Mouse (Mus musculus): Measurements from ENCODE around the gene Ism1.

Gene Ism1

DNA sequence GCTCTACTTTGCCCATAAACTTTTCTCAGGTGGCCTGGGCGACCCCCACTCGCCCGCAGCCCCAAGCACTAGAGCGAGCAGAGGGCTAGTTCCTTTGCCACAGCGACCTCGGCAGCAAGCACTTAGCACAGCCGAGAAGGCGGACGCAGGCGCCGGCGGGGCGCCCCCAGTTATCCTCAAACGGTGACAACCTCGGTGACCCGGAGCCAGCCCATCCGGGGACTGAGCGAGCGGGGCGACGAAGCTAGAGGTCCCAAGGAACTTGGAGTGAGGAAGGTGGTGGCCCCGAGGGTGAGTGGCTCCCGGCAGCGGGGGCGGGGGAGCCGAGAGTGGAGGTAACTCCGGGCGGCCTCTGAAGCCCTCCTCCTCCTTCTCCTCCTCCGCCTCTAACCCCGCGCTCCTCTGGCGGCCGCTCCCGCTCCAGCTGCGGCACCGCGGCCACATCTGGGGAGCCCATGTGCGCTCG lies at the start of gene Ism1:
Ism1 (plus strand) TSS at position 370 of the 466 bp plus-strand sequence.
- peak; percentile 80 for DNase-seq (ENCODE audit: low read depth, low spot score)

DNA sequence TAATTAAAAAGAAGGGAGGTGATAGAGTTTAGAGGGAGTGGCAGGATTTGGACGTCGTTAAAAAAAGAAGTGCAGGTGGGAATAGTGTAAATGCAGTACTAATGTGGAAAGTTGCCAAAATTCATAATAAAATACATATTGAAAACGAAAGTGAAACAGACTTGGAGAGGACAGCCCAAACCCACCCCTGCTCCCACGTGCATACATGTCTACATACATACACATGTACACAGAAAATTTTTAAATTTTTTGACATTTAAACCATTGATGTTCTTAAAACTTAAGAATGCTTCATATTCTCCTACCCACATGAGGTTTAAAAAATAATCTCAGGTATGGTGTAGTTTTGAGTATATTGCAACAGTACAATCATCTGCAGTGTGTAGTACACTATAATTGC lies 49.2 kb upstream of the Ism1 start:
- no peak for DNase-seq (ENCODE audit: low read depth, low spot score)

DNA sequence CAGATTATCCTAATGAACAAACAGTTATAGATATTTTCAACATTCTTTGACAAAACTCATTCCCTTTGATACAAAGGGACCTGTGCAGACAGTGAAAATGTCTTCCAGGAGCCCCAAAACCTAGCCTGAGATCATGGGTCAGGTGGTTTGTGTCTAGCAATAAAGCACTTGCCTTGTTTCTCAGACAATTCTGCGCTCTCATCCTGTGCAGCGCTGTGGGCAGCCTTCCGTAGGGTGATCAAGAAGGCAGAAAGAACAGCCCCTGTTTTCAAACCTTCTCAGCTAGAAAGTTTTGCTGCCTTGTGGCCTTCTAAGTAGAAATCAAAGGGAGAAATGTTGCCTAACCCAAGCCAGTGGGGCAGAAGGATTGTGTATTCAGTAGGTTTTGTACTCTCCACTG lies 48.3 kb upstream of the Ism1 start:
- no peak for DNase-seq (ENCODE audit: low read depth, low spot score)

DNA sequence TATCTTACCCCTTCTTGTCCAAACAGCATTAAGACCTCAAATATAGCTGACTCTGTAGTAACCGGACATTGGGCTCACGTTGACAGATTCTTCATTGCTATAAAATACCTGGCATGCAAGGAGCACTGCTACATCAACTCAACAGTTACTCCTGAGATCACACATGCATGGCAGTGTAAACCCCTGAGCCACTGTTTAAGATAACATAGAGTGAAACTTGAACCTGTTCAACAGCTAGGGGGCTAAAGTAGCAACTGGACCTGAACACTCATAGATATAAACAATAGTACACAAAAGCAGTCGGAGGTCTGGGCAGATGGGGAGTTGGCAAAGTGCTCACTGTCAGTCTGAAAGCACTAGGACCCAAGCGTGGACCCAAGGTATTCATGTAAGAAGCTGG lies 43.5 kb upstream of the Ism1 start:
- no peak for DNase-seq (ENCODE audit: low read depth, low spot score)

DNA sequence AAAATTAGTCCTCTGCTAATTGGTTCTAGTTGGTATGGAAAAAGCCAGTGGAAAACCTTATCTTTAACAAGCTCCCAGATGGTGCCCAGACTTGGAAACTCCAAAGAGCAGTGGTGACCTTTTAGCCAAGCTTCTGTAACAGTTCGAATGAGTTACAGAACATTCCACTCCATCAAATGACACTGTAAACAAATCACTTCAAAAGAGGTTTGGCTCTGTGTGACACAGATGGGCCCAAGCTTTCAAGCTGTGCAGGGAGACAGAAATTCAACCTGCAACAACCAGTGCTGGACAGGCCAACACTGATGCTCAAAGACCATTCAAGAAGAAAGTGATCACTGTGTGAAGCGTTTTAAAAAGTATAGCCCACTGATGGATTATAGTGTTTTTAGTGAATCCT lies 40.1 kb upstream of the Ism1 start:
- DNase-seq (ENCODE audit: low read depth, low spot score), result no peak

DNA sequence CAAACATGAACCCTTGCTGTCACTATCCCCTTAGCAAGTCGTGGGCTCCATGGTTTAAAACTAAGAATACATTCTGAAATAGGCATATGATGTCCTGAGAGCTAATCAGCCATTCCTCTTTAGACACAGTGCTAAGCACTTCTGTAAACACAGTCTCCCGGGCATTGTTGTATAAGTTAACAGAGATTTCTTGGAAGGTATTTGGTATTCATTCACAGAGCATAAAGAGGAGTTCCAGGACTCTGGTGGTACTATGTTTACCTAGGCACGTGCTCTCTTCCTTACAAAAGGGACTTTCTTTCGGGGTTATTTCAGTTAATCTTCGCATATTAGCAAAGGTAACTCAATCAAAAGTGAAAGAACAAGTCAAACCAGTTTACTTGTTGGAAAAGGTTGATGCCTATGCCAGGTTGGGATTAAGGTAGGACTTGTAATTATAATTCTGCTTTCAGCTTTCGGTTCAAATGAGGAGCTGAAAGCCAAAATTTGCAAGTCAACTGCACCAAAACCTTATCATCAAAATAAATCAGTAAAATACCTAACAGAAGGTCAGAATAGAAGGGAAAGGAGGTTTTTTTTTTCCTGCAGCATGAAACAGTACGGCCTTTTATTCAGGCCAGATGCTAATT lies 36.1 kb upstream of the Ism1 start:
- no peak for DNase-seq (ENCODE audit: low read depth, low spot score)

DNA sequence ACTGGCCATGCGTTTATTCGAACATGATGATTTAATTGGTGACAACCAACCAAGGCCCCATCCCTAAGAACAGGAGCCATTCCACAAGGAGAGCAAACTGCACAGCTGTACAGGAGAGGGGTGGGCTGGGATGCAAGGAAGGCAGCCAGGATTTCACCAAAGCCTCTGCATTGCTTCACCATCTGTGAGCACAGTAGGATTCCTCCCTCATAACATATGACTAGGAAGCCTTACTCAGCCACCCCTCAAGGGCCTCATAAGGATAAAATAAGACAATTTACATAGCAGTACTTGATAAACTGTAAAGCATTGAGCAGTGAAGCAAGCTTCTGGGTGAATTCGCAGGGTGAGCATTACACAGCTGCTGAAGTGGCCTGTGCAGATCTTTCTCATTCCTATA lies 28.5 kb upstream of the Ism1 start:
- no peak for DNase-seq (ENCODE audit: low read depth, low spot score)

DNA sequence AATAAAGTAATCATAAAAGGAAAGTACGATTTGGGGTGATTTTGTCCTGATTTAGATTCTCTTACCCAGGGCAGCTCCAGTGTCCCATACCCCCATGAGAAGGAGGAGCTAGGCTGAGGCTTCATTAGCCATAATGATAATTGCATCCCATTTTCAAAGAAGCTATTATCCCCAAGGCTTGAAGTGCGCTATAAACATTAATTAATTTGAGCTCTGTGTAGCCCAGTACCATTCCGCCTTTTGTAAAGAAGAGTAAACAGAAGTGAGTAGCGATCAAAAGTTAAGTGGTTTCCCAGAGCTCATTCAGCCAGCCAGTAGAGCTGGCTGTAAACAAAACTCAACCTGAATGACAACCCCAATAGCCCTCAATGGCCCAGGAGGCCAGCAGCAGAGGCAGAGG lies 21.2 kb upstream of the Ism1 start:
- DNase-seq (ENCODE audit: low read depth, low spot score), result no peak

DNA sequence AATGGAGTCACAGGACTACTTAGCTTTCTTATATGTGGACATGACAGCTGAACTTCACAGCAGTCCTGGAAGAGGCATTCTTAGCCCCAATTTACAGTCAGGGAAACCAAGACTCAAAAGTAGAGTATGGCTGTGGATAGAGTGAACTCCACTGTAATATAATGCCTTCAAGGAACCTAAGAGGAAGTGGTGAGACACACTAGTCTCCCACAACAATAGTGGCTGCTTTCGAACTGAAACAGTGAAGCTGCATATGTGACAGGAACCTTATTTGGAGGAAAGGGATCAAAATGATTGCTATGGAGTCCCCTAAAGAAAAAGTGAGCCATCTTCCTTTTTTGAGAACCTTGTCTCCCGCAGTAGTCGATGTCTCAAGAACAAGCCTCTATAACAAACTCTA lies 6.1 kb upstream of the Ism1 start:
- DNase-seq (ENCODE audit: low read depth, low spot score), result no peak

DNA sequence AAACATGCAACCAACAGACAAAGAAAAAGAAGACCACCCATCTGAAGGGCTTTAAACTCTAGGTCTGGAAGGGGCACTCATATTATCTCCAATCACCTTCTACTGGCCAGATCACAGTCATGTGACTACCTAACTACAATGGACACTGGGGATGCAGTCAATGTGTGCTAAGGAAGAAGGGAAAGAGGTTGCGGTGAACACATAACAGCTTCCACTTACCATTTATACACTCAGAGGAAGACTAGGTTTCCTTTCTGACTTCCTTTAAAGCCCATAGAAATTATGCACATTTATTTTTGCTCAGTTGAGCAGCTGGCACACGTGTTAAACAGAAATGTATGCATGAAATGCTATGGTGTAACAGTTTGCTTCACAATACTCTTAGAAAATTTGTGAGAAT lies 5.6 kb upstream of the Ism1 start:
- DNase-seq (ENCODE audit: low read depth, low spot score), result no peak

DNA sequence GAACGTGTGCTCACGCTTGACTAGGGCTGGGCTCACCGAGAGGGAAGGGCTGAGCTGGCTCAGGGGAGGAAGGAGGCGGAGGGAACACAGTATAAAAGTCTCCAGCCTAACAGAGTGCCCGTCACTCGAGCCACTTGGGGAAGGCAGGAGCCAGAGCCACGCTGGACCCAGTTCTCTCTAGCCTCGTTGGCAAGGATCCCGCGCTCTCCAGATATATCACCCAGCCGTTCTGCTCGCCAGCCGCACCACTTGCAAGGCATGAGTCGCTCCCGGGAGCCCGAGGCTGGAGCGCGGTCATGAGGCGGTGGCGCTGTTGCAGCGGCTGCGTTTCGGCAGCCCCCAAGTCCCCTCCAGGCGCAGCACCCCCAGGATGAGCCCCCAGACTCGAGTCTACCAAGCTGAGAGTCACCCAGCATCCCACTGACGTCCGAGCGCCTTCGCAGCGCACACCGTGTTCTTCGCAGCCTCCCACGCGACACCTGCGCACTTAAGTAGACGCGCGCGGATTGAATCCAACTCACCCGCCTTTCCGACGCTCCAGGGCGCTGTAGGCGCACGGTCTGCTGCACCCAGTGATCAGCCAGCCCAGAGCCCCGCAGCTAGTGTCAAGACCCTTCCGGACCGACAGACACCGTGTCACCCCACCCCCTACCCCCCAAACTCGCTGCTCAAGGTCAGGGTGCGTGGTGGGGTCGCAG lies 764 bp upstream of the Ism1 start:
- DNase-seq (ENCODE audit: low read depth, low spot score), result peak; percentile 80

DNA sequence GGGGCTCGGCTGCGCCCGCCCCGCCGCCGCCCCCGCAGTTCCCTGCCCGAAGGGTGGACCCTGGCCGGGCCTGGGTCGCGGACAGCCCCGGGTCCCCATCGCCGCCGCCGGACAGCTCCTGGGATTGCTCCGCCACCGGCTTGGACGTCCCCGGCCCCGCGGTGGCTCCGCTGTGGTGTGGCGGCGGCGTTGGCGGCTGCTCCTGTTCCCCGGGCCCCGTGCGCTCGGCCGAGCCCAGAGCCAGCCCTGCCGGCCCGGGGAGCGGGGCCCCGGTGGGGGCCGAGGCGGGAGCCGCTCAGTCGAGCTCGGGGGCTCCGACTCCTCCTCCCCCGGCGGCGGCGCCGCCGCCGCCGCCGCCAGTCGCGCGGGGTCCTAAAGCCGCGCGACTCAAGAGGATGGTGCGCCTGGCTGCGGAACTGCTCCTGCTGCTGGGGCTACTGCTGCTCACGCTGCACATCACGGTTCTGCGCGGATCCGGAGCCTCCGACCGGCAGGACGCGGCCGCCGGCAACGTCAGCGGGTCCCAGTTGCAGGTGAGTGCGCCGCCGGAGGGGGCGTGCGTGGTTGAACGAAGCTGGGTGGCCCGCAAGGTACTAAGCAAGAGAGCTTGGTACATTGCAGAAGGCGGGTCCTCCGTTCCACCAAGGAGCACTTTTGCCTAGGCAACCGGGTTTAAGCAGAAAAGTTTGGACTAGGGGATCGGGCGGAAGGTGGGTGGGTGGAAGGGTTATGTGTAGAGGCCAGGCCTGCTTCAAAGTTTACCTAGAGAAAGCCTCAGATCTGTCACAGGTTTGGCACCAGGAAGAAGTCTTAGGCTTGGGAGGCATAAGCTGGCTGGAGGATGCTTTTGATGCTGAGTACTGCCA lies 530 bp downstream of the Ism1 start:
- peak; percentile 91 for DNase-seq (ENCODE audit: low read depth, low spot score)

DNA sequence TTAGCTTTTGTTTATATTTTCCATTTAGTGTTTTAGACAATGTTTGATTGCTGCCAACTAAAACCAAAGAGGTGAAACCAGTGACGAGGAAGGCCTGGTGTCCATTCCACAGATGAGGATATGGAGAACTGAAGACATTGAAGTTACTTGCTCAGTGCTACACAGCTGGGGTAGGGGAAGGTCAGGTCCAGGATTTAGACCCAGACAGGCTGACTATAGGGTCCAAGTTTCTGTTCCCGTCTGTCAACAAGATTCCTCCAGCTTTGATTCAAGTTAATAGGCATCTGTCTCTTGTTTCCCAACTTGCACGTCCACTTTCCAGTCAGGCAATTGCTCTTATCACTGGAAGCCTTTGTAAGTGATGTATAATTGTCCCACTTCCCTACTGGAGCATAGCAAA lies 4.6 kb downstream of the Ism1 start:
- DNase-seq (ENCODE audit: low read depth, low spot score), result no peak

DNA sequence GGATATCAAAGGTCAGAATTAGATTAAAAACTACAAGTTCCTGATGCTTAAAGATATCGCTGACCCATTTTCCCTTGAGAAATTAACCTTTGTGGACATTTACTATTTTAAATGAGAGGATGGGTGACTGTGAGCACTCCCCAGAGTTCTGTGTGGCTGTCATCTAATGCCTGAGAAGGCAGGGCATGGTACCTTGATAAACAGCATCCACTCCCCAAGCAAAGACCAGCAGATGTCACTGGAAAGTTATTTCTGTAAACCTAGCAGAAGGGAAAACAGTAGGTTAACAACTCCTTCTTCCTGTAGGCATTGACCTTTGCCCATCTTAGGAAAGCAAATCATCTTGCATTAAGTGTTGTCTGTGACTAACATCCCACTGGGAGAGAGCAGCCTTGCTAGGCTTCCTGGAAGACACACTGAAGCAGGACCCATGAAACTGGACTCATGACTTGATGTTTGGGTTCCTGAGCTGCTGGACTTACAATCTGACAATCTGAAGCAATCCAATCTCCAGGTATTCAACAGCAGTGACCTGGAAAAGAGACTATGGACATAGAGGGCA lies 11.5 kb downstream of the Ism1 start:
- no peak for DNase-seq (ENCODE audit: low read depth, low spot score)

DNA sequence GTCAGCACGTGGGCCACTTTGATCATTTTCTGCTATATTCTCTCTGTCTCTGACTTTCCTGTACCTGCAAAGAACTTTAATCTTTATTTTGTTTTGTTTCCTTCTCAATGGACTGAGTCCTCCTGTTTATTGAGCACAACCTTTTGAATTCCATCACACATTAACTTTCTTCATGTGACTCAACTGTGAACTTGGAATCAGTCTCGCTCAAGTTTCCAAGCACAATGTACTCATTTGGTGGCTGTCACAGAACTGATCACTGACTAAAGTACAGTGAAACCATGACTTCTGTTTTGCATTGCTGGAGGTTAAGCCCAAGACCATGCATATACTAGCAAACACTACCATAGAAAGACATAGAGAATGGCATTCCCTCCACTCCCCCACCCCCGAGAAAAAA lies 15.5 kb downstream of the Ism1 start:
- no peak for DNase-seq (ENCODE audit: low read depth, low spot score)

DNA sequence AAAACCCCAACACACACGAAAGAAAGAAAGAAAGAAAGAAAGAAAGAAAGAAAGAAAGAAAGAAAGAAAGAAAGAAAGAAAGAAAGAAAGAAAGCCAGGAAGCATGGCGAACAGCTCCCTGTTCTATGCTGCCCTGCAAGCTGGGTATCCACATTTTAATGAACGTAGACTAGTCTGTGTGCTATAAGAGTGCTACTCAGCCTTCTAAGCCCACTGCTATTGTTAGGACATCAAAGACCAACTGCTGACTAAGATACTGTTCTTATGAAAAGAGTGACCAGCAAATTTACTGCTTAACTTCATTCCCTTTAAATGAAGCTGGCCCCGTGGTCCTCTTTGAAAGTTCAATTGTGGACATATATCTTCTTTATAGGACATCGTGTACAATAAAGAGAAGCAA lies 16.7 kb downstream of the Ism1 start:
- DNase-seq (ENCODE audit: low read depth, low spot score), result no peak

DNA sequence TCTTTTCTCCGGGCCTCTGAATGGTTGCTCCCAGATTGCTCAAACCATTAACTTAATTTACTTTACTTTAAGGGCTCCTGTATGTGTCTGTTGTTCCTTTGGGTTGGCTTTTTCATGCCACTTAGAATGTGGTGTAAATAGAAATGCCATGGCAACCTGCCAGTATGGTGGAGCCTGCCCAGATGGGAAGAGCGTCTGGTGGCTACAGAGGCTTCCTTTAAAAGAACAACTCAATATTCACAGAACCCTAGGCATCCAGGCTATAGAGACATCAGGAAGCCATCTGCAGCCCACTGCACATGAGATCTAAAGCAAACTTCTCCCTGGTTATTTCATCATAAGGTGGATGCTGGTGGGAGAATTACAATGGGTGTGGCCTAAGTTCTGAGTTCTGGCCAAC lies 18.6 kb downstream of the Ism1 start:
- no peak for DNase-seq (ENCODE audit: low read depth, low spot score)

DNA sequence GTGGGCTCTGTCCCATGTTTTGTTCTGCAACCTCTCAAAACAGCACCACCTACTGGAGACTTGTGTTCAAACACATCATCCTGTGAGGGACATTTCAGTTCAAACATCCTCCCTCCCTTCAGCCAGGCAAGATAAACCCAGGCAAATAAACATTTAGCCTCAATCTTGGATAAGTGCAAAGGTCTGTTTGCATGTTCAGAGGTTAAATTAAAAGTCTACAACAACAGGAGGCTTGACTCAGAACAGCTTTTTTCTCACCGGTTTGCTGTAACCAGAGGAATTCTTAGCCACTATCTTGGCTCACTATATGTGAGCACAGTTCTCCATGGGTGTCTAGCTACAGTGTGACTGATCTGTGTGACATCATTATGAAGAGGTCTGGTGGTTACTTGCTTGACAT lies 22.6 kb downstream of the Ism1 start:
- DNase-seq (ENCODE audit: low read depth, low spot score), result peak; percentile 19

DNA sequence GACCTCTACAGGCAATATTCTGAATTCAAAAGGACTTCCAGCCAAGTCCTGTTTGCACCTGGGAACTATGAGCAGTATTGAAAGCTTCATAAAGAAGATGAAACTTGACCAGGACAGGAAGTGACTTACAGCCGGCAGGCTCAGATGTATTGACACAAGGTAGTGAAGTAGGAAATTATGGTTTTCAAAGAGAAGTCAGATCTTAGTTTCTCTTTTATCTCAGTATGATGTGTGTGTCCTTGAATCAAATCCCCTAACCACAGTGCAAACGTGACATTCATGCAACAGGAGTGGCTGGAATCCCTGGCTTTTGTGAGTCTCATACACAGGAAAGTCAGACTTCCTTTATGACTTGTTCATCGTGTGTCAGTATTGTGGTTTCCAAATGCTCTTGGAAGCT lies 27.0 kb downstream of the Ism1 start:
- DNase-seq (ENCODE audit: low read depth, low spot score), result no peak

DNA sequence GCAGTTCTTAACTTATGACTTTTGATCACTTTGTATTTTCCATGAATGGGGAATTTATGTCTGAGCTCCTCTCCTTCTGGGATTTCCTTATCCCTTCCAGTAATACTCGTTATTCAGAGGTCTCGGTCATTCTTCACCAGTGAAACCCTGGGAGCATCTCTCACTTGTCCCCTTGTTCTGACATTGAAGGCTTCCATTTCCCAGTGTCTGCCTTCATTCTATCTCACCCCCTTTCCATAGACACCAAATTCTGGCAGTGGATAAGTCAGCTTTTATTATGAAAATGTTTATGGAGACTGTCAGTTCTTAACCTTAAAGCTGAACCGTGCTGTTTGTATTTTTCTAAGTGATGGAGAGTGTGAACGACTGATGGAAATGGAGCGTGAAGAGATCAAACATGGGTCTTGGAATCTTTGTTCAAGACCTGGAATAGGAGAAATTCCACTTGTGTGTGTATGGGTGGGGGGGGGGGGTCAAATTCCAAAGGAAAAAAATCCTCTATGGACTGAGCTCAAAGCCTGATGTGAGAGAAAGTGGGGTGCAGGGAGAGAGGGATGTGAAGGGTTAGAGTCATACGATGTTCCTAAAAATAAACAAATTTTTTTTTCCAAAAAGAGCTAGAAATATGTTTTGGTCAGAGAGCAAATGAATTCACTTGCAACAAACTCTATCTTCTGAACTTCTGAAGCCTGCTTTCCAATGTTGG lies 30.4 kb downstream of the Ism1 start:
- no peak for DNase-seq (ENCODE audit: low read depth, low spot score)

DNA sequence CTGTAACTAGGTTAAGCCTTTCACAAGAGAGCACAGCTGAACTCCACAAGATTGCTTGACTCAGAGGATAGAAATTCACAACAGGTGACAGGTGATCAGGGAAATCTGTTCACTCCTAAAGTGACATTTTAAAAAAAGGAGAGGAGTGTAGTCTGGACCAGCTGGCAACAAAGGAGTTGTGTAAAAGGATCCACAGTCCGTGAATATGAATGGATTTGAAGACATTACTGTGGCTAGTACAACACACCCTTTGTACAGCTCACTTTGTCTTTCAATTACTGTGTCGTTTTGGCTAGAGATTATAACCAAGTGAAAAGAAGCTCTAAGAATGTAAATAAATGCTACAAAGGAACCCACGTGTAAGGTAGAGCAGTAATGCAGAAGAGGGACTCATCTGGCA lies 33.7 kb downstream of the Ism1 start:
- DNase-seq (ENCODE audit: low read depth, low spot score), result peak; percentile 28

DNA sequence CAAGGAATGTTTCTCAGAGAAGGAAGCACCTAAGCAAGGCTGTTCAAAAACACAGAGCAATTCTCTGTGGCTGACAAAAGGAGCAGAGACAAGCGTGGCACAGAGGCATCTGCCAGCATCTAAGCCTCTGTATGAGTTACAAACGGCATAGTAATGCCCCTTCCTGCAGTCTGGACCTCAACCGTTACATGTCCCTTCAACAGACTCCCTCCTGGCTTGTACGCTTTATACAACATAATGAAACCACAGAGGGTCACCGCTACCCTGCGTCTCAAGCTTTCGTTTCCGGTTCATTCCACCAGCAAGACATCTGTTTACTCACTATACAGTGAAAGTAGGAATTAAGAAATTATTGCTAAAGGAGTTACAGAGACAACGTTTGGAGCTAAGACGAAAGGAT lies 34.1 kb downstream of the Ism1 start:
- no peak for DNase-seq (ENCODE audit: low read depth, low spot score)
